Mouse (Mus musculus) C2C12 (cell line): ENCODE measurements around the gene Adprh.

Experiments used
- CTCF ChIP-seq: IDR thresholded peaks from one replicate; pipeline ENCODE4 v1.5.1; 2011; ENCODE audit not compliant: control insufficient read depth, insufficient read depth, insufficient read length
- MYOD1 ChIP-seq: IDR thresholded peaks from one replicate; pipeline ENCODE4 v1.6.1; 2011; ENCODE audit warnings: low read depth; ENCODE audit not compliant: control insufficient read depth, insufficient read length
- USF1 ChIP-seq: IDR thresholded peaks from one replicate; pipeline ENCODE4 v1.6.1; 2011; ENCODE audit warnings: low read depth, mild to moderate bottlenecking, control low read depth, moderate library complexity

DNA sequence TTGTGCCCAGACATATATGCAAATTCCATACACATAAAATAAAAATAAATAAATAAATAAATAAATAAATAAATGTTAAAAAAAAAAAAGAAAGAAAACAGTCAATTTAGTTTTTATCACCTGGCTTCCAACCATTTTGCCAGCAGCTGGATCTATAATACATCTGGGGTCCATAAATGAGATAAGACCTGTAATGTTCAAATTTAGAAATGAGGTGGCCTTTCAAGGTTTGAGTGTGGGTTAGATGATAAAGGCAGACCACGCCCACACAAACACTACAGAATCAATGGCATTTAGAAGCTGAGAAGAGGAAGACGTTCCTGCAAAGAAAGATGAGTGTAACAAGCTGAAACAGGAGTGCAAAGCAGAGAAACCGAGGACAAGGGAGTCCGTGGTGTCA lies 28.8 kb upstream of the Adprh start:
- TF ChIP-seq CTCF (no peak), USF1 (no peak), MYOD1 (no peak)
